Mouse (Mus musculus): ENCODE results near the gene Selenop.

Gene Selenop

GRCm38 (mm10) chr15:3270646-3271077 lies 2.3 kb downstream of the Selenop start:
- peak; percentile 83 for DNase-seq (ENCODE audit: low spot score)

- DNase-seq (ENCODE audit: low spot score) = no peak
Measured at GRCm38 (mm10) chr15:3271216-3271615, 2.9 kb downstream of the Selenop start.

- no peak for DNase-seq (ENCODE audit: low spot score)
Measured at GRCm38 (mm10) chr15:3273191-3273590, 4.8 kb downstream of the Selenop start.

- DNase-seq (ENCODE audit: low spot score) = no peak
Measured at GRCm38 (mm10) chr15:3277391-3277790, 9.0 kb downstream of the Selenop start.

- DNase-seq (ENCODE audit: low spot score) = no peak
Measured at GRCm38 (mm10) chr15:3279242-3279641, 10.9 kb downstream of the Selenop start.

GRCm38 (mm10) chr15:3281216-3281615 lies 12.9 kb downstream of the Selenop start:
- DNase-seq (ENCODE audit: low spot score) = no peak

GRCm38 (mm10) chr15:3281737-3282136 lies 13.4 kb downstream of the Selenop start:
- no peak for DNase-seq (ENCODE audit: low spot score)

- no peak for DNase-seq (ENCODE audit: low spot score)
Measured at GRCm38 (mm10) chr15:3286032-3286431, 17.7 kb downstream of the Selenop start.

- DNase-seq (ENCODE audit: low spot score) = no peak
Measured at GRCm38 (mm10) chr15:3290435-3290834, 22.1 kb downstream of the Selenop start.

GRCm38 (mm10) chr15:3293477-3293876 lies 25.1 kb downstream of the Selenop start:
- DNase-seq (ENCODE audit: low spot score) = no peak

GRCm38 (mm10) chr15:3295986-3296385 lies 27.6 kb downstream of the Selenop start:
- DNase-seq (ENCODE audit: low spot score) = no peak

- no peak for DNase-seq (ENCODE audit: low spot score)
Measured at GRCm38 (mm10) chr15:3297615-3298014, 29.3 kb downstream of the Selenop start.

- no peak for DNase-seq (ENCODE audit: low spot score)
Measured at GRCm38 (mm10) chr15:3300361-3301100, 32.2 kb downstream of the Selenop start.

GRCm38 (mm10) chr15:3303426-3303825 lies 35.1 kb downstream of the Selenop start, which contains the start of gene Ccdc152:
TSS of gene Ccdc152 (minus strand) at chr15:3303526.
- no peak for DNase-seq (ENCODE audit: low spot score)

GRCm38 (mm10) chr15:3309856-3310255 lies 41.5 kb downstream of the Selenop start:
- no peak for DNase-seq (ENCODE audit: low spot score)

GRCm38 (mm10) chr15:3312937-3313336 lies 44.6 kb downstream of the Selenop start:
- no peak for DNase-seq (ENCODE audit: low spot score)

GRCm38 (mm10) chr15:3316617-3317016 lies 48.3 kb downstream of the Selenop start:
- no peak for DNase-seq (ENCODE audit: low spot score)

GRCm38 (mm10) chr15:3319929-3320328 lies 51.6 kb downstream of the Selenop start:
- DNase-seq (ENCODE audit: low spot score) = no peak

- DNase-seq (ENCODE audit: low spot score) = no peak
Measured at GRCm38 (mm10) chr15:3323041-3323440, 54.7 kb downstream of the Selenop start.

Data from ovary, postnatal 10 days (tissue).